Mouse (Mus musculus) MEL (cell line): ENCODE results near the gene Bmper. TPM values are rescaled to one million over a fixed set of nuclear protein-coding genes. Genes with fewer than 3 reads are reported as not detected.

Experiments
- DNase-seq: peaks from one replicate; pipeline ENCODE4 v3.0.0; 2011; ENCODE audit warnings: low read depth, low spot score
- H3K27ac ChIP-seq: 2 replicates; pipeline ENCODE4 v1.5.1; 2012; ENCODE audit warnings: low read depth, mild to moderate bottlenecking, control low read depth, low read length, moderate library complexity; ENCODE audit not compliant: control insufficient read depth
- H3K27me3 ChIP-seq, 2 experiments: fragments of 150-350 bp in 1 of 2; sonication (generic) in 1 of 2; 2 replicates each; pipeline ENCODE4 v1.6.1; 2012; ENCODE audit warnings: low read length in 2 of 2, mild to moderate bottlenecking in 2 of 2, improper control_type of control experiment in 1 of 2, moderate library complexity in 1 of 2; ENCODE audit not compliant: insufficient read depth in 2 of 2, control insufficient read depth in 1 of 2
- H3K36me3 ChIP-seq, 2 experiments: 2 replicates each; pipeline ENCODE4 v1.6.1; 2012 to 2014; ENCODE audit warnings: low read length in 2 of 2, improper control_type of control experiment in 1 of 2, inconsistent platforms in 1 of 2, mild to moderate bottlenecking in 1 of 2; ENCODE audit not compliant: insufficient read depth in 2 of 2, control insufficient read depth in 1 of 2
- H3K4me1 ChIP-seq, 2 experiments: fragments of 150-350 bp in 1 of 2; sonication (generic) in 1 of 2; 2 replicates each; pipeline ENCODE4 v1.6.1; 2012; ENCODE audit warnings: low read length in 2 of 2, improper control_type of control experiment in 1 of 2, mild to moderate bottlenecking in 1 of 2; ENCODE audit not compliant: insufficient read depth in 2 of 2, control insufficient read depth in 1 of 2
- H3K4me3 ChIP-seq, 2 experiments: fragments of 150-350 bp in 1 of 2; sonication (generic) in 1 of 2; 2 replicates each; pipeline ENCODE4 v1.5.1; 2012; ENCODE audit warnings: low read depth in 2 of 2, low read length in 2 of 2, mild to moderate bottlenecking in 2 of 2, moderate library complexity in 2 of 2, control low read depth in 1 of 2, improper control_type of control experiment in 1 of 2; ENCODE audit not compliant: control insufficient read depth in 1 of 2, insufficient read depth in 1 of 2
- H3K79me2 ChIP-seq: 2 replicates; pipeline ENCODE4 v1.6.1; 2012; ENCODE audit warnings: mild to moderate bottlenecking, low read length, moderate library complexity; ENCODE audit not compliant: control insufficient read depth, poor library complexity, insufficient read depth
- H3K9ac ChIP-seq: 2 replicates; pipeline ENCODE4 v1.6.1; 2012; ENCODE audit warnings: low read depth, mild to moderate bottlenecking, control low read depth, low read length, moderate library complexity; ENCODE audit not compliant: control insufficient read depth, poor library complexity, severe bottlenecking
- H3K9me3 ChIP-seq: fragments of 150-350 bp; sonication (generic); replicated peaks from 2 replicates; pipeline ENCODE4 v1.6.1; 2012; ENCODE audit warnings: mild to moderate bottlenecking, low read length, improper control_type of control experiment, moderate library complexity; ENCODE audit not compliant: insufficient read depth
- BHLHE40 ChIP-seq: IDR thresholded peaks from 2 replicates; pipeline ENCODE4 v1.6.1; 2012; ENCODE audit warnings: low read depth, mild to moderate bottlenecking, inconsistent platforms, low read length, improper control_type of control experiment, borderline replicate concordance
- E2F4 ChIP-seq: IDR thresholded peaks from 2 replicates; pipeline ENCODE4 v1.6.1; 2011; ENCODE audit warnings: low read depth, low read length, improper control_type of control experiment, borderline replicate concordance
- ELF1 ChIP-seq: IDR thresholded peaks from 2 replicates; pipeline ENCODE4 v1.6.1; 2014; ENCODE audit warnings: low read depth, mild to moderate bottlenecking, inconsistent platforms, low read length, improper control_type of control experiment, moderate library complexity
- ETS1 ChIP-seq: IDR thresholded peaks from 2 replicates; pipeline ENCODE4 v1.6.1; 2012; ENCODE audit warnings: low read depth, mild to moderate bottlenecking, inconsistent platforms, low read length, improper control_type of control experiment, moderate library complexity
- GATA1 ChIP-seq: IDR thresholded peaks from 2 replicates; pipeline ENCODE4 v1.6.1; 2011; ENCODE audit warnings: low read depth, low read length, improper control_type of control experiment
- KAT2A ChIP-seq: conservative IDR thresholded peaks from 2 replicates; pipeline ENCODE4 v1.6.1; 2012; ENCODE audit warnings: low read depth, low read length, improper control_type of control experiment, inconsistent platforms
- MAX ChIP-seq: IDR thresholded peaks from 2 replicates; pipeline ENCODE4 v1.6.1; 2011; ENCODE audit warnings: low read length, improper control_type of control experiment
- MAZ ChIP-seq: IDR thresholded peaks from 2 replicates; pipeline ENCODE4 v1.6.1; 2012; ENCODE audit warnings: low read depth, mild to moderate bottlenecking, inconsistent platforms, low read length, improper control_type of control experiment
- MEF2A ChIP-seq: IDR thresholded peaks from 2 replicates; pipeline ENCODE4 v1.6.1; 2014; ENCODE audit warnings: low read depth, mild to moderate bottlenecking, inconsistent platforms, low read length, improper control_type of control experiment; ENCODE audit not compliant: poor library complexity, insufficient replicate concordance, severe bottlenecking; ENCODE audit errors: extremely low read depth
- MXI1 ChIP-seq: IDR thresholded peaks from 2 replicates; pipeline ENCODE4 v1.6.1; 2011; ENCODE audit warnings: mild to moderate bottlenecking, low read depth, low read length, improper control_type of control experiment
- NELFE ChIP-seq: IDR thresholded peaks from 2 replicates; pipeline ENCODE4 v1.6.1; 2011; ENCODE audit warnings: low read depth, low read length, improper control_type of control experiment
- POLR2A ChIP-seq, 2 experiments: IDR thresholded peaks; 2 replicates each; pipeline ENCODE4 v1.6.1; 2011 to 2012; ENCODE audit warnings: low read length in 2 of 2, mild to moderate bottlenecking in 2 of 2, control low read depth in 1 of 2, improper control_type of control experiment in 1 of 2, low read depth in 1 of 2, moderate library complexity in 1 of 2; ENCODE audit not compliant: control insufficient read depth in 1 of 2, insufficient read depth in 1 of 2, poor library complexity in 1 of 2
- POLR2AphosphoS2 ChIP-seq: IDR thresholded peaks from 2 replicates; pipeline ENCODE4 v1.6.1; 2011; ENCODE audit warnings: low read length, improper control_type of control experiment
- RCOR1 ChIP-seq: IDR thresholded peaks from 2 replicates; pipeline ENCODE4 v1.6.1; 2012; ENCODE audit warnings: low read depth, mild to moderate bottlenecking, inconsistent platforms, low read length, improper control_type of control experiment
- SMC3 ChIP-seq: IDR thresholded peaks from 2 replicates; pipeline ENCODE4 v1.6.1; 2011; ENCODE audit warnings: low read depth, low read length, improper control_type of control experiment
- TCF12 ChIP-seq: IDR thresholded peaks from 2 replicates; pipeline ENCODE4 v1.6.1; 2014; ENCODE audit warnings: low read depth, mild to moderate bottlenecking, inconsistent platforms, low read length, improper control_type of control experiment, moderate library complexity
- USF2 ChIP-seq, 2 experiments: IDR thresholded peaks; 2 replicates each; pipeline ENCODE4 v1.6.1; 2011 to 2012; ENCODE audit warnings: improper control_type of control experiment in 2 of 2, low read length in 2 of 2, borderline replicate concordance in 1 of 2, inconsistent platforms in 1 of 2, low read depth in 1 of 2, mild to moderate bottlenecking in 1 of 2; ENCODE audit not compliant: insufficient read depth in 1 of 2
- ZC3H11A ChIP-seq: IDR thresholded peaks from 2 replicates; pipeline ENCODE4 v1.6.1; 2012; ENCODE audit warnings: low read depth, mild to moderate bottlenecking, inconsistent platforms, low read length, improper control_type of control experiment
- ZKSCAN1 ChIP-seq: IDR thresholded peaks from 2 replicates; pipeline ENCODE4 v1.6.1; 2012; ENCODE audit warnings: low read depth, mild to moderate bottlenecking, inconsistent platforms, low read length, improper control_type of control experiment, moderate library complexity
- ZNF384 ChIP-seq: IDR thresholded peaks from 2 replicates; pipeline ENCODE4 v1.6.1; 2012; ENCODE audit warnings: low read depth, mild to moderate bottlenecking, inconsistent platforms, low read length, improper control_type of control experiment
- polyA plus RNA-seq, 2 experiments: library from polyadenylated mRNA; stranded (reverse) in 1 of 2; unstranded in 1 of 2; fragments of >175 nt in 1 of 2; fragments of >200 nt in 1 of 2; gene quantifications; 2 replicates each; pipeline versions ENCODE4 v1.2.1 to v1.2.4; 2012; ENCODE audit warnings: low replicate concordance in 2 of 2, low read depth in 1 of 2; ENCODE audit not compliant: insufficient read length in 2 of 2, insufficient read depth in 1 of 2, missing spikeins in 1 of 2
- total RNA-seq: library from RNA; depleted of rRNA; stranded (reverse); fragments of 300-350 nt; gene quantifications from 2 replicates; pipeline ENCODE4 v1.2.3, GENCODE M21; 2012

The Bmper gene
- total and polyA plus RNA-seq, 3 experiments, result not detected

- Histone ChIP-seq H3K27me3 (no peaks in the 10 kb centered on the region), H3K4me3 (no peak overlapping the region), H3K27ac (no peak overlapping the region), H3K9me3 (no peaks in the 10 kb centered on the region), H3K36me3 (no peaks in the 10 kb centered on the region), H3K4me1 (no peaks in the 10 kb centered on the region), H3K79me2 (no peaks in the 10 kb centered on the region), H3K9ac (no peak overlapping the region)
- TF ChIP-seq ZNF384 (no peak), GATA1 (no peak), MAZ (no peak), BHLHE40 (no peak), RCOR1 (no peak), SMC3 (no peak), TCF12 (no peak), USF2 (IDR thresholded peaks at IDR 0.05; ENCODE audit: borderline replicate concordance in 1 of 2, insufficient read depth in 1 of 2, low read depth in 1 of 2, low read length in 2 of 2) (no peak), POLR2A (IDR thresholded peaks at IDR 0.05; ENCODE audit: control insufficient read depth in 1 of 2, insufficient read depth in 1 of 2, low read depth in 1 of 2, low read length in 2 of 2, poor library complexity in 1 of 2) (no peak), MAX (no peak), ETS1 (no peak), NELFE (no peak), ZKSCAN1 (no peak), KAT2A (no peak), ELF1 (no peak), MXI1 (no peak)
- DNase-seq, result no peak
Measured at GRCm38 (mm10) chr9:23341246-23341645, 118.4 kb downstream of the Bmper start.

- H3K79me2 ChIP-seq, result no peaks in the 10 kb centered on the region
- no peak overlapping the region for H3K9ac ChIP-seq
- H3K4me1 ChIP-seq, result no peaks in the 10 kb centered on the region
- DNase-seq, result no peak
- no peaks in the 10 kb centered on the region for H3K36me3 ChIP-seq
- H3K27me3 ChIP-seq, result no peaks in the 10 kb centered on the region
- no peak overlapping the region for H3K27ac ChIP-seq
- TF ChIP-seq RCOR1 (no peak), ZC3H11A (no peak), MEF2A (no peak), E2F4 (no peak), ELF1 (no peak), POLR2AphosphoS2 (no peak), ZKSCAN1 (no peak), KAT2A (no peak)
- H3K9me3 ChIP-seq, result no peaks in the 10 kb centered on the region
- H3K4me3 ChIP-seq, result no peak overlapping the region
Measured at GRCm38 (mm10) chr9:23344353-23344752, 121.5 kb downstream of the Bmper start.
